Mouse (Mus musculus): Measurements from ENCODE around the gene Olfr175-ps1.
A peak's percentile ranks its signal among the peaks of the same experiment; 100 is the strongest.

Olfr175-ps1 gene

DNA sequence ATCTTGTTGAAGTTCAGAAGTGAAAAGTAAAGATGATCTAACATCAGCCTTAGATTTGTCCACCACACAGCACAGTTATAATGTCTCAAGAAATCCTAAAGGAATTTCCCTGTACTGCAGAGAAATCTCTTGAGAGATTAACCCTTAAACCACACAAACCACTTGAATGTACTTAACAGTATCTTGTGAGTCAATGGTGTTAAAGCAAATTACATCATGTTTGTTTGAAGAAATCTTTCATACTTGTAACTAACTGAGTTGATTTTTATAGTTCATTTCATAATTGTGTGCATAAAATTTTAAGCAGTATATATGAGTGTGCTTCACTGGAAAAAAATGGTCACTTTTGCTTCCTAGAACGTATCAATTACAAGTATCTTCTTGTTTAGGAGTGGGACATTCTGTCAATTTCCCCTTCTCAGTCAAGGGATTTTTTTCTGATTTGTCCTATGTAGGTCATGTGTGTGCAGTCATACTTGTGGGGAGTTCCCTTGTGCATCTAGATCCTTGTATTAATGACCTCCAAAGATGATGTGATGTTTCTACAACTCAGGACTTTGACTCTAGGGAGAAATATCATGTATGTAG is at the start of gene Olfr175-ps1:
Gene Olfr175-ps1 (minus strand): TSS at position 51 of the 588 bp plus-strand sequence.
- no peak for DNase-seq (ENCODE audit: low read depth, low spot score)

GRCm38 (mm10) chr16:58874668-58875067 is 48.1 kb upstream of the Olfr175-ps1 start, which contains the start of gene Olfr177:
Olfr177 (minus strand) TSS chr16:58874768.
- no peak for DNase-seq (ENCODE audit: low read depth, low spot score)

DNA sequence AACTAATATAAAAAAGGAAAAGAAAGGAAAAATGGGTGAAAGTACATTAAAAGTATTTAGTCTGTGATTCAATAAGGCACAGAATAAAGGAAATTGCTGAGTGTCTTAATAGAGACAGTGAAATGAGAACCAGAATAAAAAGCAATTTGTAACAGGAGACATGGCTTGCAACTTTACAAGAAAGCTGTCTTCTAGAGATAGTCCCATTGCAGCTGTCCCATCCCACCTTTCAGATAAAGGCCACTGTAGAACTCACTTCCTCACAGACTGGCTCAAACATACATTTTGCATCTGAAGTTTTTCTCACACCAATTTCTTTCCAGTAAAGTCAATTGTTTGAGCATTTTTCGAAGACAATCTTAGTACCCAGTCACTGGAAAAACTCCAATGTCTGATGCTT is 34.9 kb upstream of the Olfr175-ps1 start:
- peak; percentile 10 for DNase-seq (ENCODE audit: low read depth, low spot score)

DNA sequence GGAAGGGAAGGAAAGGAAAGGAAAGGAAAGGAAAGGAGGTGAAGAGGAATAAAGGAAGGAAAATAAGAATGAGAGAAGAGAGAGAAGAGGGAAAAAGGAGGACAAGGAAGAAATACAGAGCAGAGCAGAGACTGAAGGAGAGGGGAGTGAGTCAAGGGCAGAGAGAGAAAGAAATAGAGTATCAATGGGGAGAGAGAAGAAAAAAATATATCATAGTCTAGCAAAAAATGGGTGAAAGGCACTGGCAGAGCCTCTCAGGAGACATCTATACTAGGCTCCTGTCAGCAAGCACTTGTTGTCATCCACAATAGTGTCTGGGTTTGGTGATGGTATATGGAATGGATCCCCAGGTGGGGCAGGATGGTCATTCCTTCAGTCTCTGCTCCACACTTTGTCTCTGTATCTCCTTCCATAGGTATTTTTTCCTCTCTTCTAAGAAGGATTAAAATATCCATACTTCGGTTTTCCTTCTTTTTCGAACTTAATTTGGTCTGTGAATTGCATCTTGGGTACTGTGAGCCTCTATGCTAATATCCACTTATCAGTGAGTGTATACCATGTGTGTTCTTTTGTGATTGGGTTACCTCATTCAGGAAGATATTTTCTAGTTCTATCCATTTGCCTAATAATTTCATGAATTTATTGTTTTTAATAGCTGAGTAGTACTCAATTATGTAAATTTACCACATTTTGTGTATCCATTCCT is 33.6 kb upstream of the Olfr175-ps1 start:
- DNase-seq (ENCODE audit: low read depth, low spot score): no peak

DNA sequence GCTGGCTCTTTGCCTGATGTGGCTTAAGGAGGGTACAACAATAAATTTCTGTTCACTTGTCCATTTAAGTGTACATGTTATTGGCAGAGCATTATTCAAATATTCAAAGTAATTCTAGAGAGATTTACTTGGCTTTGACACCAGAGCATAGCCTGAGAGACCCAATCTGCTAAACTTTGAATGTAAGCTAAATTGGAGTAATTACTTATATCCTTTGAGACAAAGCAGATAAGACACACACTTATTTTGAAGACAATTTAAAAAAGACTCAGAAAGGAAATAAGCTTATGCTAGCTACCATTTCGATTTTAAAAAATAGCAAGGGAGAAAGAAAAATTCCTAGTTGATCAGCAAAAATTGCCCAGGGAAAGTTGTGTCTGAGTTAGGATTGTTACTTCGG is 26.4 kb downstream of the Olfr175-ps1 start, which contains the start of gene Olfr173:
Gene Olfr173 (minus strand): TSS at position 101 of the 400 bp plus-strand sequence.
- no peak for DNase-seq (ENCODE audit: low read depth, low spot score)

All from brain, adult 2 months (tissue).